Mouse (Mus musculus): ENCODE data around the gene Mettl27. TPM values are rescaled to one million over a fixed set of nuclear protein-coding genes. Genes with fewer than 3 reads are reported as not detected.

Gene Mettl27
- 1 to 10 TPM; 7.3 to 7.5 TPM for total RNA-seq (2021)

DNA sequence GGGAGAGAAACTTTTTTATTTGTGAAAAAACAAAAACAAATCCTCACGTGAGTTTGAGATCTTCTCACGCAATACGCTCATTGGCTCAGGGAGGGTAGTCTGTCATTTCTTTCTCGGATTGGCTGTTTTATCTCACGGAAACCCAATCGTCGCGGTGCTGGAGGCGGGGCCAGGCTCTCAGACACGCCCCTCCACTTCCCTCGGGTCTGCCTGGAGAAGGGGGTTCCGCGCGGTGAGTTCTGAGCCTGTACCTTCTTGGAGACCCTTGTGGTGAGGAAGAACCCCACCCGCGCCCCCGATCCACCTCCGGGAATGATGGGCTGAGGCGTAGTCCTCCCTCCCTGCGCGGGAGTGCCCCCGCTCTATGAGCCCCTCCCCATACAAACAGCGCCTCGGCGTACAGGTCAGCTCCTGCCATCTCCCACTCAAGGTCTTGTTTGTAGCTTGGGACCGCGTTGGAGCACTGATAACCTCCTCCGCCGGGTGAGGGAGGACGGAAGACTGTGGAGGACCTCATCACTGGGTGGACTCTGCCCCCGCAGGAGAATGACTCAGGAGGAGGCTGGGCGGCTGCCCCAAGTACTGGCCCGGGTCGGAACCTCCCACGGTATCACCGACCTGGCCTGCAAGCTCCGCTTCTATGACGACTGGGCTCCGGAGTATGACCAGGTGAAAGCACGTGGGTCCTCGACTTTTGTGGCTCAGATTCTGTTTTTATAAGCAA is at the start of gene Mettl27:
Gene Mettl27, plus strand, starts transcription at position 190 of the 724 bp plus-strand sequence.
- peak; percentile 83 to 85 for DNase-seq
- intact Hi-C loops (cut with DNase I) = no loop called here

DNA sequence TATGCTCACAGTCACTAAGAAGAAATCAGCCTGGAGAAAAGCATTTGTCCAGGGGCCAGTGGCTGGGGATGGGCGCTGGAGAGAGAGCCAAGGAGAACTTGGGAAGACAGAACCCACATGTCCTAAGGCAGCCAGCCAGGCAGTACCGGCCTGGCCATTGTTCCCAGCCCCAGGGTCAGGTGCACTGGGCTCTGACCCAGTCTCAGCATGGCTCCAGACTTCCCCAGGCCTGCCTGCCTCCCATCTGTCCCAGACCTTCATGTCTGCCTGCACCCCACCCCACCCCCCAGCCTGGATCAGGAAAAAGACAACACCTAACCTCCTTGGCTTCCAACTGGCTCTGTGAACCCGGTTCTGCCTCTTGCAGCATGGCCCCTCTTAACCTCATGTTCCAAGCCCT is 49.1 kb upstream of the Mettl27 start:
- intact Hi-C loops (cut with DNase I) = no loop called here
- DNase-seq = peak; percentile 55 to 58

- intact Hi-C loops (cut with DNase I) = no loop called here
- DNase-seq = peak; percentile 59 to 66
Observed at GRCm38 (mm10) chr5:134887447-134888335, 44.5 kb upstream of the Mettl27 start.

GRCm38 (mm10) chr5:134888505-134888904 is 43.7 kb upstream of the Mettl27 start:
- peak in 1 of 2 experiments; percentile 43 for DNase-seq
- intact Hi-C loops (cut with DNase I) = no loop called here

- intact Hi-C loops (cut with DNase I) = no loop called here
- DNase-seq = peak; percentile 31 to 54
Observed at GRCm38 (mm10) chr5:134890601-134891054, 41.5 kb upstream of the Mettl27 start.

DNA sequence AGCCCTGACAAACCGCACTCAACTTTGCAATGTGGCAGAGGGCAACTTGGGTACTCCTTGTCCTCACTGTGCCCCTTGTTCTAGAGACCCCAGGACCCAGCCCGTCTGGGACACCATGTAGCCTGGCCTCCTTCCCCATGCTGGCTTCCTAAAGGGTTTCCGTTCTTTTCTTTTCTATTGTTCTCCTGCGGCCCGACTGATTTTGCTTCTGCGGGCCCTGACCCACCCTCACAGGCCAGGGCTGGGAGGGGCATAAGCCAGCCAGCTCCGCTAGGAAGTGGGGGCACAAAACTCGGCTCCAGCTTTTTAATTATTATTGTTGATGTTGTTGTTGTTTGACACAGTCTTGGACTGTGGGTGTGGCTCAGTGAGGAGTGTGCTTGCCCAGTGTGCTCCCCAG is 40.6 kb upstream of the Mettl27 start:
- intact Hi-C loops (cut with DNase I) = no loop called here
- DNase-seq = peak; percentile 32 to 42

- DNase-seq = no peak
- intact Hi-C loops (cut with DNase I) = no loop called here
Observed at GRCm38 (mm10) chr5:134892717-134893116, 39.5 kb upstream of the Mettl27 start.

GRCm38 (mm10) chr5:134895291-134895690 is 36.9 kb upstream of the Mettl27 start:
- intact Hi-C loops (cut with DNase I) = no loop called here
- DNase-seq = peak; percentile 47 to 51

- intact Hi-C loops (cut with DNase I) = no loop called here
- DNase-seq = no peak
Observed at GRCm38 (mm10) chr5:134896965-134897364, 35.2 kb upstream of the Mettl27 start.

DNA sequence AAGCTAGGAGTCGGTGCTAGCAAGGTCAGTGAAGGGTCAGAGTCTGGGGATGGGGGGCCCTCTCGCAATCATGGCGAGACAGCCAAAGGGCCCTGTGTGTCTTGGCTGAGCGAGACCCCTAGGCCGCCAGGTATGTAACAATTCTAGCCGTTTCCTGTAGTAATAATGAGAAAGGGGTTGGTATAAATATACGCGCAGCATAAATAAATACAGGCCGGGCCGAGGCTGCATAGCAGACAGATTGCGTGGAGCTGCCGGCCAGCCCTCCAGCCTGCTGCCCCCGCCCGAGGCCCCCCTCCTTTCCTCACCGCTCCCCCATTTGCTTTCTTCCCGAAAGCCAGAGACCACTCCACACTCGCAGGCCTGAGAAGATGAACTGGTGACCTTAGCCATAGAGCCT is 34.6 kb upstream of the Mettl27 start:
- no peak for DNase-seq
- intact Hi-C loops (cut with DNase I) = no loop called here

GRCm38 (mm10) chr5:134901012-134901643 is 31.0 kb upstream of the Mettl27 start:
- intact Hi-C loops (cut with DNase I) = loop anchor here (1.0 to 5.0 kb wide), 5 partner anchors 19 to 406 kb away; no protein-coding TSS in a partner anchor
- DNase-seq = peak; percentile 62 to 64

GRCm38 (mm10) chr5:134901644-134902027 is 30.5 kb upstream of the Mettl27 start:
- no peak for DNase-seq
- intact Hi-C loops (cut with DNase I) = loop anchor here (1.0 to 5.0 kb wide), 5 partner anchors 19 to 407 kb away; no protein-coding TSS in a partner anchor

GRCm38 (mm10) chr5:134906633-134907032 is 25.5 kb upstream of the Mettl27 start, which contains the start of gene Tmem270:
Gene Tmem270, minus strand, starts transcription at chr5:134906733.
- no peak for DNase-seq
- intact Hi-C loops (cut with DNase I) = loop anchor here (1.0 kb wide), 1 partner anchor 59 kb away; no protein-coding TSS in a partner anchor

- intact Hi-C loops (cut with DNase I) = loop anchor here (1.0 kb wide), 1 partner anchor 58 kb away; no protein-coding TSS in a partner anchor
- peak; percentile 91 to 95 for DNase-seq
Observed at GRCm38 (mm10) chr5:134907135-134907534, 25.0 kb upstream of the Mettl27 start.

DNA sequence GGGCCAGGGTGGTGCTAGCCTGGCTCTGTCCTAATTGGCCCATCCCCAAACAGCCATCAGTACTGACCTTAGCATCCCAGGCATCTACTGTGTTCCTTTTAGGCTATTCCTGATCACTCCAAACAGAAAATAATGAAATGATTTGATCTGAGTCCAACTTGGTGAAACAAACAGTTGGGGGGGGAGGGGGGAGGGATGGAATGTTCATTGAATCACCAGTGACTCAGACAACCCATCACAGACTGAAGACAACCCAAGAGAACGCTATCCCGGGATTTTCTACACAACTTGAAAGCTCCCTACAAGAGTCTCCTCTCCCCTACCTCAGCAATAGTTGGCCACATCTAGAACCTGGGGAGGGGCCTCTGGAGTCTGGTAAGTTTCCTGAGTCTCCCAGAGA is 20.3 kb upstream of the Mettl27 start:
- DNase-seq = no peak
- intact Hi-C loops (cut with DNase I) = no loop called here

- intact Hi-C loops (cut with DNase I) = no loop called here
Observed at GRCm38 (mm10) chr5:134913352-134913751, 18.8 kb upstream of the Mettl27 start.

GRCm38 (mm10) chr5:134913753-134914152 is 18.4 kb upstream of the Mettl27 start:
- DNase-seq = no peak
- intact Hi-C loops (cut with DNase I) = no loop called here

More at GRCm38 (mm10) chr5:134913352-134913751, 18.8 kb upstream of the Mettl27 start:
- DNase-seq = no peak

- intact Hi-C loops (cut with DNase I) = no loop called here
- no peak for DNase-seq
Observed at GRCm38 (mm10) chr5:134914510-134914909, 17.7 kb upstream of the Mettl27 start.

DNA sequence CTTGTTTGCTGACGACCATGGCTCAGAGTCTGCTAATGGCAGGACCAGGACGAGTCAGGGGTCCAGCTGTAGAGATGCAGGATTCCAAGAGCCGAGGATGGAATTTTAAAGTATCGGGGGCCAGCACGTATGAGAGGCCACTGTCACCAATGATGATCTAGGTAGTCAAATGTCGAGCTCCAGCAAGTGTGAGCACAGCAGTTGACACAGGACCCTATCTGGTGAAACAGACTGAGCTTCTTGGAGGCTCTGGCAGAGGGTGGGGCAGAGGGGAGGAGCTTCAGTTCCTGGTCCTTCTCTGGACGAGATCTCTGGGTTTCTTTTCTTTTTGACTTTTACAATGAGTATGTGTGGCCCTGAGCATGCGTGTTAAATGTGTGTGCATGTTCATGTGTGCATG is 16.9 kb upstream of the Mettl27 start, which contains the start of gene Cldn13:
Gene Cldn13, minus strand, starts transcription at position 216 of the 400 bp plus-strand sequence.
- DNase-seq = no peak
- intact Hi-C loops (cut with DNase I) = no loop called here

DNA sequence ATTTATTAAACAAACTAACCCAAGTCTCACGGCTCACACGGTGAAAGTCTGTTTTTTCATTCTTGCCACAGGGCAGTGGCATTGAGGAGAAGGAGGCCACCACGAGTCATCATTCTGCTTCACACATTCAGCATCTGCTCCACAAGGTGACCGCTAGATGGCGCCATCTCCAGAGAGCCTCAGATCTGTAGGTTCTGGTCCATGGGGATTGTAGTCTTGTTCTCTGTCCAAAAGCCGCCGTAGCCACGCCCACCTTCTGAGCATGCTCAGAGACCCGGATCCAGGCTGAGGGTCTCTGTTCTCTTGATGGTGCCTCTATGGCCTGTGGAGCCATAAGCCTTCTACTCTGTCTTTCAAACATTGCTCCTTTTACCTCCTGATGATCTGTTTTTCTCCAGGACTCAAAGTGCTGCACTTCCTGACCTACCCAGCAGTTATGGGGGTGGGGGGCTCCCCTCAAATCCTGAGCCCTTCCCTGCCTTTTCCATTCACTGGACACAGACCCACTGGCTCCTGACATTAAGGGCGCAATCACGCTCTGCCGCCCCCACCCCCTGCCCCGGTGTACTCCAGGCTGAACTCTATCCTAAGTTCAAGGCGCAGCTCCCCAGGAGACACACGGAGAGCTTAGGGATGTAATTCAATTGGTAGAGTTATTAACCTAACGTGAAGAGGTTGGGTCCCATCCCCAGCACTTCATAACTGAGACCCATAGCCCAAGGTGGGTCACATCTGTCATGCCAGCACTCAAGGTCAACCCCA is 13.9 kb upstream of the Mettl27 start:
- intact Hi-C loops (cut with DNase I) = no loop called here
- DNase-seq = peak; percentile 34 to 61

Measured in heart, postnatal 36 days (tissue).